Mouse (Mus musculus) cerebellum, postnatal 4 days (tissue): ENCODE data around the gene Krt75.
"Not testable (repeated sequence)": the region's sequence is repeated elsewhere in the genome, so short reads cannot be mapped to it uniquely, and the experiment has no call there.

Source experiments
- DNase-seq, 2 experiments: peaks; one replicate each; pipeline ENCODE4 v3.0.0; 2022; ENCODE audit warnings: low spot score in 2 of 2, mixed read lengths in 1 of 2

The Krt75 gene

DNA sequence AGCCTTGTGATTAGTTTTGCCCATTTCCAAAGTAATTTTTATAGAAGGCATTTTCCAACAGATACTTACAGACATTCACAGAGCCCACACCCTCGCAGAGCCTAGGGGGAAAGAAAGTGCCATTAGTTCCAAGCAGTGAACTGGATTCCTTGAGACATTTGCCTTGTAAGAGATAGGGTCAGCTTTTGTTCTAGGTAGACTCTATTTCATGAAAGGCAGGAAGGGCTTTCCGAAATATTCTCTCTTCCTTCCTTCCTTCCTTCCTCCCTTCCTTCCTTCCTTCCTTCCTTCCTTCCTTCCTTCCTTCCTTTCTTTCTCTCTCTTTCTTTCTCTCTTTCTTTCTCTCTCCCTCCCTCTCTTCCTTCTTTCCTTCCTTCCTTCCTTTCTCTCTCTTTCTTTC lies 56.5 kb downstream of the Krt75 start, which contains the start of gene Gm49425:
Gene Gm49425 (minus strand): TSS at position 101 of the 400 bp plus-strand sequence.
- DNase-seq, result not testable (repeated sequence)
